In genomic region chr12:82458017-82458416, GRCm38 (mm10) we compare ENCODE assay signal across 16 mouse cellular contexts.
A peak's percentile ranks its signal among the peaks of the same experiment; 100 is the strongest.
DNase-seq lines count a peak whose midpoint lies in the region; ATAC-seq lines count a peak whose summit lies in the region.
"Had no signal": no experiment of that assay in that cellular context is flagged by ENCODE, and none has a peak within 500 bp of the region (broad histone marks: within the 10 kb centered on the region; RNA-seq: fewer than 3 reads in every experiment).

No protein-coding gene starts in this region.

- no peak overlapping the region for H3K4me2 ChIP-seq in forebrain, embryonic 15.5 days (replicated peaks)
- H3K4me2 ChIP-seq: hindbrain, embryonic 15.5 days; limb, embryonic 12.5 days; liver, embryonic 13.5 days; lung, embryonic 15.5 days had no signal

- no peaks in the 10 kb centered on the region for H3K4me1 ChIP-seq in forebrain, embryonic 15.5 days
- H3K4me1 ChIP-seq in forebrain, embryonic 10.5 days: no peaks in the 10 kb centered on the region
- H3K4me1 ChIP-seq: hindbrain, embryonic 15.5 days; limb, embryonic 12.5 days; liver, embryonic 13.5 days; lung, embryonic 15.5 days had no signal

- DNase-seq in forebrain, embryonic 10.5 days (ENCODE audit: extremely low spot score, low spot score): no peak
- DNase-seq in right cerebral cortex, postnatal 4 days: peak; percentile 36
- no peak for DNase-seq in right cerebral cortex, adult 2 months (ENCODE audit: low spot score in 2 of 2)
- peak; percentile 41 to 57 for DNase-seq in cerebellum, postnatal 25 days
- DNase-seq in adipocyte (ENCODE audit: low spot score): no peak
- DNase-seq in kidney, postnatal 10 days: no peak
- no peak for DNase-seq in heart, postnatal 25 days (ENCODE audit: low spot score)
- DNase-seq: adrenal gland, postnatal 10 days; heart, adult 2 months; heart, postnatal 10 days; liver, embryonic 13.5 days; midbrain, embryonic 14.5 days had no signal

- H3K27me3 ChIP-seq in forebrain, embryonic 15.5 days: no peaks in the 10 kb centered on the region
- no peaks in the 10 kb centered on the region for H3K27me3 ChIP-seq in forebrain, embryonic 10.5 days (ENCODE audit: poor library complexity, severe bottlenecking)
- H3K27me3 ChIP-seq: hindbrain, embryonic 15.5 days; limb, embryonic 12.5 days; liver, embryonic 13.5 days; lung, embryonic 15.5 days had no signal

- WGBS in forebrain, embryonic 15.5 days: 71% methylated on average over 8 of the region's 8 CpGs
- 90% methylated on average over 8 of the region's 8 CpGs for WGBS in forebrain, embryonic 10.5 days

- ATAC-seq in forebrain, embryonic 15.5 days (replicated peaks): peak; percentile 60; the same call in 1 of the 2 replicates

- peak overlapping the region; percentile 7; the same call in 1 of the 2 replicates for H3K27ac ChIP-seq in forebrain, embryonic 15.5 days (replicated peaks)
- no peak overlapping the region for H3K27ac ChIP-seq in forebrain, embryonic 10.5 days
- H3K27ac ChIP-seq: heart, adult 2 months; hindbrain, embryonic 15.5 days; limb, embryonic 12.5 days; lung, embryonic 15.5 days had no signal

- no peak overlapping the region for H3K4me3 ChIP-seq in forebrain, embryonic 15.5 days
- no peak overlapping the region for H3K4me3 ChIP-seq in forebrain, embryonic 10.5 days
- H3K4me3 ChIP-seq: heart, adult 2 months; hindbrain, embryonic 15.5 days; limb, embryonic 12.5 days; liver, embryonic 13.5 days; lung, embryonic 15.5 days had no signal

- intact Hi-C loops in heart, postnatal 25 days (cut with DNase I): no loop called here

- H3K9me3 ChIP-seq in forebrain, embryonic 15.5 days: no peaks in the 10 kb centered on the region
- no peaks in the 10 kb centered on the region for H3K9me3 ChIP-seq in forebrain, embryonic 10.5 days
- H3K9me3 ChIP-seq: hindbrain, embryonic 15.5 days; limb, embryonic 12.5 days; liver, embryonic 13.5 days; lung, embryonic 15.5 days had no signal

- no peak overlapping the region for H3K9ac ChIP-seq in forebrain, embryonic 15.5 days (replicated peaks)
- H3K9ac ChIP-seq: hindbrain, embryonic 15.5 days; limb, embryonic 12.5 days; liver, embryonic 13.5 days; lung, embryonic 15.5 days had no signal

- H3K36me3 ChIP-seq in forebrain, embryonic 15.5 days: no peaks in the 10 kb centered on the region
- H3K36me3 ChIP-seq in forebrain, embryonic 10.5 days (replicated peaks): no peaks in the 10 kb centered on the region
- H3K36me3 ChIP-seq: hindbrain, embryonic 15.5 days; limb, embryonic 12.5 days; liver, embryonic 13.5 days; lung, embryonic 15.5 days had no signal

Comparison
In these comparisons a context has a peak if more than half of its experiments do, and no peak if none do; other contexts are left out.
1. DNase-seq: peak in right cerebral cortex, postnatal 4 days (single experiment) and cerebellum, postnatal 25 days (2 of 2); none in forebrain, embryonic 10.5 days (single experiment), right cerebral cortex, adult 2 months (0 of 2), adipocyte (single experiment), kidney, postnatal 10 days (single experiment) and heart, postnatal 25 days (single experiment).